Mouse (Mus musculus) CH12.LX (cell line): ENCODE measurements at regions not wholly inside any gene's neighbourhood (a gene's known extent, or its start where the extent isn't known, plus 50 kb on each side); places are given as distances from the start of the nearest gene placed in this dataset.
A peak's percentile ranks its signal among the peaks of the same experiment; 100 is the strongest.

ENCODE experiments used
- DNase-seq: peaks from one replicate; pipeline ENCODE4 v3.0.0-alpha.2; 2013; ENCODE audit errors: extremely low read depth
- H3K27ac ChIP-seq: 2 replicates; pipeline ENCODE4 v1.5.1; 2012; ENCODE audit warnings: low read depth, mild to moderate bottlenecking, control low read depth, moderate library complexity; ENCODE audit not compliant: insufficient read depth
- H3K27me3 ChIP-seq: replicated peaks from 2 replicates; pipeline ENCODE3; 2012; ENCODE audit warnings: inconsistent platforms
- H3K36me3 ChIP-seq, 2 experiments: replicated peaks in 1 of 2; 2 replicates each; pipeline versions ENCODE3 to v1.6.1; 2012; ENCODE audit warnings: inconsistent platforms in 1 of 2, low read length in 1 of 2, mild to moderate bottlenecking in 1 of 2, mixed read lengths in 1 of 2, moderate library complexity in 1 of 2; ENCODE audit not compliant: control insufficient read depth in 1 of 2, insufficient read depth in 1 of 2
- H3K4me1 ChIP-seq, 2 experiments: 2 replicates each; pipeline ENCODE4 v1.6.1; 2012; ENCODE audit warnings: inconsistent platforms in 1 of 2, moderate library complexity in 1 of 2; ENCODE audit not compliant: insufficient read depth in 2 of 2, control insufficient read depth in 1 of 2
- H3K4me2 ChIP-seq: 2 replicates; pipeline ENCODE4 v1.6.1; 2012; ENCODE audit warnings: low read depth, mild to moderate bottlenecking, control low read depth; ENCODE audit not compliant: poor library complexity, insufficient read depth, severe bottlenecking
- H3K4me3 ChIP-seq, 3 experiments: fragments of 150-350 bp in 1 of 3; sonication (generic) in 1 of 3; replicated peaks in 1 of 3; 2 replicates each; pipeline versions ENCODE3 to v1.5.1; 2011 to 2012; ENCODE audit warnings: low read depth in 2 of 3, low read length in 2 of 3, mild to moderate bottlenecking in 2 of 3, moderate library complexity in 2 of 3, control low read depth in 1 of 3, improper control_type of control experiment in 1 of 3, inconsistent platforms in 1 of 3, mixed read lengths in 1 of 3; ENCODE audit not compliant: poor library complexity in 1 of 3
- H3K79me2 ChIP-seq: replicated peaks from 2 replicates; pipeline ENCODE4 v1.6.1; 2012; ENCODE audit warnings: mild to moderate bottlenecking, moderate library complexity; ENCODE audit not compliant: control insufficient read depth, poor library complexity, insufficient read depth, severe bottlenecking; ENCODE audit errors: extremely low read depth
- H3K9ac ChIP-seq: 2 replicates; pipeline ENCODE4 v1.6.1; 2012; ENCODE audit warnings: low read depth, mild to moderate bottlenecking, control low read depth, moderate library complexity; ENCODE audit not compliant: insufficient read depth
- H3K9me3 ChIP-seq: replicated peaks from 2 replicates; pipeline ENCODE3; 2012; ENCODE audit warnings: low read length, inconsistent platforms, mixed read lengths
- BHLHE40 ChIP-seq: IDR thresholded peaks from 2 replicates; pipeline ENCODE4 v1.6.1; 2011; ENCODE audit warnings: mild to moderate bottlenecking, low read depth, low read length, improper control_type of control experiment
- CTCF ChIP-seq, 2 experiments: IDR thresholded peaks in 1 of 2; conservative IDR thresholded peaks in 1 of 2; 2 replicates each; pipeline ENCODE4 v1.5.1; 2011 to 2012; ENCODE audit warnings: low read depth in 2 of 2, low read length in 2 of 2, improper control_type of control experiment in 1 of 2, inconsistent platforms in 1 of 2, mild to moderate bottlenecking in 1 of 2, moderate library complexity in 1 of 2
- EP300 ChIP-seq: IDR thresholded peaks from 2 replicates; pipeline ENCODE4 v1.6.1; 2011; ENCODE audit warnings: low read length, improper control_type of control experiment
- NELFE ChIP-seq: IDR thresholded peaks from 2 replicates; pipeline ENCODE4 v1.6.1; 2011; ENCODE audit warnings: low read depth, low read length, improper control_type of control experiment
- POLR2A ChIP-seq: IDR thresholded peaks from 2 replicates; pipeline ENCODE4 v1.6.1; 2011; ENCODE audit warnings: low read depth, mild to moderate bottlenecking, improper control_type of control experiment, low read length
- POLR2AphosphoS2 ChIP-seq: IDR thresholded peaks from 2 replicates; pipeline ENCODE4 v1.6.1; 2011; ENCODE audit warnings: low read depth, low read length, improper control_type of control experiment
- RCOR1 ChIP-seq: conservative IDR thresholded peaks from 2 replicates; pipeline ENCODE4 v1.6.1; 2012; ENCODE audit warnings: low read depth, mild to moderate bottlenecking, inconsistent platforms, low read length, improper control_type of control experiment
- SMC3 ChIP-seq: IDR thresholded peaks from 2 replicates; pipeline ENCODE4 v1.6.1; 2011; ENCODE audit warnings: low read depth, low read length, improper control_type of control experiment
- TCF12 ChIP-seq: IDR thresholded peaks from 2 replicates; pipeline ENCODE4 v1.6.1; 2014; ENCODE audit warnings: low read depth, mild to moderate bottlenecking, inconsistent platforms, low read length, improper control_type of control experiment
- USF1 ChIP-seq: IDR thresholded peaks from 2 replicates; pipeline ENCODE4 v1.6.1; 2014; ENCODE audit warnings: low read depth, mild to moderate bottlenecking, inconsistent platforms, low read length, improper control_type of control experiment
- ZC3H11A ChIP-seq: IDR thresholded peaks from 2 replicates; pipeline ENCODE4 v1.6.1; 2012; ENCODE audit warnings: low read depth, mild to moderate bottlenecking, inconsistent platforms, low read length, improper control_type of control experiment
- dilution Hi-C: fragments of 300-500 bp; cut with MboI; formaldehyde crosslinking; loops from 2 replicates; pipeline ENCODE4 v1.14.3; 2020; ENCODE audit warnings: low sequenced_read_pairs; ENCODE audit not compliant: extremely low pct_unique_long_range_greater_than_20kb, extremely low pct_ligation_motif_present
- in situ Hi-C: fragments of 300-500 bp; cut with MboI; formaldehyde crosslinking; loops from 3 replicates; pipeline ENCODE4 v1.14.3; 2019; ENCODE audit warnings: low sequenced_read_pairs, low pct_ligation_motif_present, low pct_unique_long_range_greater_than_20kb, mixed read lengths

DNA sequence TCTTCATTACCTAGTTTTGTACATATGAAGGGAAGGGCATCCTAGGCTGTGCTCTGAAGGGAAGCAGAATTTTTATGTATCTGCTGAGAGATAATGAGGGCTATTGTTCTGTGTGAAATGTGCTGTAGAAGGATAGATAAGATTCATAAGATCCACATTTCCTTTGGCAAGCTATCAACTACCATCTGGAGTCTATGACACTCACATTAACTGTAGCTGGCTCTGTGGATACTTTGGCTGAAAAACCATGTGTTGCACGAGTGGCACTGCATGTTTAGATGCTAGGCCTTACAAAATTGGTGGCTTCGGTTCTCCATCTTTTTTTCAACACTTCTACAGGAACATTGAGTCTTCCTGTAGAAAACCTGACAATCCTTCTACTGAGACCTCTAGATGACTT, 140.9 kb downstream of the Cst10 start:
- H3K4me2 ChIP-seq, result no peak overlapping the region
- no peaks in the 10 kb centered on the region for H3K79me2 ChIP-seq
- no peak for DNase-seq
- H3K4me3 ChIP-seq, result no peak overlapping the region
- TF ChIP-seq EP300, result no peak
- TF ChIP-seq RCOR1, result no peak
- no peak for TF ChIP-seq USF1
- TF ChIP-seq POLR2AphosphoS2, result no peak
- no peak for TF ChIP-seq POLR2A
- TF ChIP-seq, all 38 proteins: peak for 0
- Histone ChIP-seq H3K27ac (no peak overlapping the region), H3K9ac (no peak overlapping the region), H3K27me3 (peaks cover 3% of the 10 kb centered on the region), H3K9me3 (no peaks in the 10 kb centered on the region), H3K36me3 (no peaks in the 10 kb centered on the region), H3K4me1 (no peaks in the 10 kb centered on the region)
- dilution Hi-C loops, result no loop called here
- in situ Hi-C loops, result no loop called here

DNA sequence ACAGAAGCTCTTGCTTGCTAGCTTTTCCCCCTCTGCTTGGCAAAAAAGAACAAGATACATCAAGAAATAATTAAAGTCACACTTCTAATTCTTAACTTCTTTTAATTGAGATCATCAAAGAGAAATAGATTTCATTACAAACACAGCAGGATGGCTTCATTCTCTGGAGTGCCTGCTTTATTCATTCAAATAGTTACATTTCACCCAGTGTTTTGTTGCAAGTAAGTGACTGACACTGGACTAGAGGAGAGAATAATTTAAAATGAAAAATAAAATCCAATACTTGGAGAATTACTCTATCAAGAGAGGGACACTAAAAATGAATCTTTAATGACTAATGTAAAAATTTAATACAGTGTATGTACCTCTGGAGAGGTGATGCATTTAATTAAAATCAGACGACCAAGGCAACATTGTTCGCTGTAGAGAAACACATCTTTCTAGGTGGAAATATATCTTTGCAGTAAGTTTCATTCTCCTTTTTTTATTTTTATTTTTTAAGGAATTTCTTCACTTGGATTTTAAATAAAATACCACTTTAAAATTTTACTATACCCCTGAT, 141.9 kb downstream of the Cst10 start:
- dilution Hi-C loops (no loop called here), in situ Hi-C loops (no loop called here)
- Histone ChIP-seq H3K4me1 (no peaks in the 10 kb centered on the region), H3K4me3 (no peak overlapping the region), H3K27ac (no peak overlapping the region), H3K9me3 (no peaks in the 10 kb centered on the region), H3K9ac (no peak overlapping the region), H3K4me2 (no peak overlapping the region), H3K27me3 (peaks cover 7% of the 10 kb centered on the region), H3K36me3 (no peaks in the 10 kb centered on the region), H3K79me2 (no peaks in the 10 kb centered on the region)
- TF ChIP-seq NELFE, result no peak
- no peak for TF ChIP-seq TCF12
- no peak for TF ChIP-seq BHLHE40
- no peak for TF ChIP-seq ZC3H11A
- no peak for DNase-seq

DNA sequence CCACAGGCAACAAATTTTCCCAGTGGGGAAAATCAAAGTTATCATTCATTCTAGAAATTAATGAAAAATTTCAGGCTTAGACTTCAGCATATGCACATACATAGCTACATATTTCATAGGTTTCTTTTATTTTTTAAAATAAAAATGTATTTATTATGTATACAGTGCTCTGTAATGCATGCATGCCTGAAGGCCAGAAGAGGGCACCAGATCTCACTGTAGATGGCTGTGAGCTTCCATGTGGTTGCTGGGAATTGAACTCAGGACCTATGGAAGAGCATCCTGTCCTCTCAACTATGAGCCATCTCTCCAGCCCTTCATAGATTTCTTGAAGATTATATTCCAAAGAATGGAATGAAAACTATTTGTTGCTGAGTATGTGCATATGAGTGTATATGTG, 150.4 kb downstream of the Cst10 start:
- no peaks in the 10 kb centered on the region for H3K79me2 ChIP-seq
- H3K36me3 ChIP-seq, result no peaks in the 10 kb centered on the region
- H3K4me3 ChIP-seq, result no peak overlapping the region
- no peaks in the 10 kb centered on the region for H3K9me3 ChIP-seq
- H3K27me3 ChIP-seq, result peaks cover 3% of the 10 kb centered on the region
- peak; percentile 2 for DNase-seq
- no peak overlapping the region for H3K9ac ChIP-seq
- dilution Hi-C loops, result no loop called here
- no peak overlapping the region for H3K4me2 ChIP-seq
- TF ChIP-seq SMC3 (0 out of 2 replicates have a peak, but pooled peaks have one; percentile 7), CTCF (conservative IDR thresholded peaks at IDR 0.05 in 1 of 2, IDR thresholded peaks at IDR 0.05 in 1 of 2; ENCODE audit: low read depth in 2 of 2, low read length in 2 of 2) (peak in 1 of 2 experiments; percentile 11; a peak in 1 of 4 replicates), POLR2AphosphoS2 (no peak)
- no peak overlapping the region for H3K27ac ChIP-seq
- H3K4me1 ChIP-seq, result no peaks in the 10 kb centered on the region
- in situ Hi-C loops, result no loop called here
